Comparison of ENCODE assay signal across 10 mouse cellular contexts in genomic region chr3:51915415-51915814, GRCm38 (mm10).
DNase-seq lines count a peak whose midpoint lies in the region; ATAC-seq lines count a peak whose summit lies in the region.
"Had no signal": no experiment of that assay in that cellular context is flagged by ENCODE, and none has a peak within 500 bp of the region (broad histone marks: within the 10 kb centered on the region; RNA-seq: fewer than 3 reads in every experiment).

No protein-coding gene starts in this region.

- H3K36me3 ChIP-seq in heart, embryonic 15.5 days: no peaks in the 10 kb centered on the region
- peaks cover 6% of the 10 kb centered on the region; the same call in 1 of the 2 replicates for H3K36me3 ChIP-seq in midbrain, embryonic 10.5 days
- no peaks in the 10 kb centered on the region for H3K36me3 ChIP-seq in midbrain, embryonic 14.5 days (ENCODE audit: control insufficient read depth, insufficient read depth, low read length)
- no peaks in the 10 kb centered on the region for H3K36me3 ChIP-seq in intestine, embryonic 14.5 days (ENCODE audit: control insufficient read depth, insufficient read depth, low read length)
- no peaks in the 10 kb centered on the region for H3K36me3 ChIP-seq in stomach, embryonic 16.5 days (ENCODE audit: control insufficient read depth, insufficient read depth, low read length)

- no peak overlapping the region for H3K4me3 ChIP-seq in heart, embryonic 15.5 days
- no peak overlapping the region for H3K4me3 ChIP-seq in midbrain, embryonic 10.5 days
- H3K4me3 ChIP-seq in midbrain, embryonic 14.5 days (replicated peaks; ENCODE audit: low read depth, low read length): no peak overlapping the region
- H3K4me3 ChIP-seq in intestine, embryonic 14.5 days (ENCODE audit: low read depth, low read length): no peak overlapping the region
- H3K4me3 ChIP-seq in stomach, embryonic 16.5 days (replicated peaks; ENCODE audit: low read length): no peak overlapping the region
- H3K4me3 ChIP-seq: erythroblast, embryonic 14.5 days had no signal

- WGBS in heart, embryonic 15.5 days: 66% methylated on average over 1 of the region's 1 CpGs
- 97% methylated on average over 1 of the region's 1 CpGs for WGBS in midbrain, embryonic 10.5 days
- 80% methylated on average over 1 of the region's 1 CpGs for WGBS in midbrain, embryonic 14.5 days
- 65% methylated on average over 1 of the region's 1 CpGs for WGBS in intestine, embryonic 14.5 days
- WGBS in stomach, embryonic 16.5 days: 59% methylated on average over 1 of the region's 1 CpGs

- H3K9ac ChIP-seq in heart, embryonic 15.5 days: no peak overlapping the region
- H3K9ac ChIP-seq in midbrain, embryonic 14.5 days (replicated peaks; ENCODE audit: low read length): no peak overlapping the region
- H3K9ac ChIP-seq in intestine, embryonic 14.5 days (ENCODE audit: low read length): no peak overlapping the region
- peak overlapping the region; percentile 49; the same call in 1 of the 2 replicates for H3K9ac ChIP-seq in stomach, embryonic 16.5 days (ENCODE audit: low read length)

- H3K4me2 ChIP-seq in heart, embryonic 15.5 days: no peak overlapping the region
- no peak overlapping the region for H3K4me2 ChIP-seq in midbrain, embryonic 14.5 days (ENCODE audit: low read length)
- H3K4me2 ChIP-seq in intestine, embryonic 14.5 days (ENCODE audit: low read length): peak overlapping the region; percentile 33
- 0 out of 2 replicates have a peak overlapping the region, but pooled peaks have one; percentile 32 for H3K4me2 ChIP-seq in stomach, embryonic 16.5 days (ENCODE audit: low read depth, low read length)

- DNase-seq in heart, adult 18-20 months: no peak
- DNase-seq in midbrain, embryonic 10.5 days (ENCODE audit: low spot score): no peak
- no peak for DNase-seq in midbrain, embryonic 14.5 days
- DNase-seq in intestine, embryonic 14.5 days (ENCODE audit: low spot score): no peak
- DNase-seq in urinary bladder, adult 2 months (ENCODE audit: low spot score): no peak
- DNase-seq in layer of hippocampus, adult 18-20 months (ENCODE audit: low spot score in 2 of 2): no peak

- peaks cover 34% of the 10 kb centered on the region for H3K4me1 ChIP-seq in heart, embryonic 15.5 days (replicated peaks)
- peaks cover 41% of the 10 kb centered on the region for H3K4me1 ChIP-seq in midbrain, embryonic 10.5 days
- H3K4me1 ChIP-seq in midbrain, embryonic 14.5 days (ENCODE audit: control insufficient read depth, insufficient read depth, low read length): no peaks in the 10 kb centered on the region
- H3K4me1 ChIP-seq in intestine, embryonic 14.5 days (replicated peaks; ENCODE audit: control insufficient read depth, insufficient read depth, low read length): peaks cover 27% of the 10 kb centered on the region
- H3K4me1 ChIP-seq in stomach, embryonic 16.5 days (ENCODE audit: control insufficient read depth, insufficient read depth, low read length): peaks cover 30% of the 10 kb centered on the region

- ATAC-seq in heart, embryonic 15.5 days (replicated peaks; ENCODE audit: insufficient number of reproducible peaks, insufficient read depth, low FRiP score, low read depth): no peak
- no peak for ATAC-seq in midbrain, embryonic 14.5 days (ENCODE audit: low FRiP score, low TSS enrichment)
- ATAC-seq in intestine, embryonic 14.5 days (replicated peaks; ENCODE audit: low FRiP score, low TSS enrichment, low read depth): 0 out of 2 replicates have a peak, but pooled peaks have one; percentile 1
- ATAC-seq in stomach, embryonic 16.5 days (ENCODE audit: insufficient read depth, low FRiP score): no peak

- no peaks in the 10 kb centered on the region for H3K27me3 ChIP-seq in heart, embryonic 15.5 days
- H3K27me3 ChIP-seq in midbrain, embryonic 10.5 days (ENCODE audit: low read depth, poor library complexity, severe bottlenecking): no peaks in the 10 kb centered on the region
- no peaks in the 10 kb centered on the region for H3K27me3 ChIP-seq in midbrain, embryonic 14.5 days (ENCODE audit: control insufficient read depth, insufficient read depth, low read length)
- no peaks in the 10 kb centered on the region for H3K27me3 ChIP-seq in intestine, embryonic 14.5 days (replicated peaks; ENCODE audit: control insufficient read depth, insufficient read depth, low read length)
- no peaks in the 10 kb centered on the region for H3K27me3 ChIP-seq in stomach, embryonic 16.5 days (ENCODE audit: control insufficient read depth, insufficient read depth, low read length)
- H3K27me3 ChIP-seq: megakaryocyte, embryonic 14.5 days had no signal

- H3K9me3 ChIP-seq in heart, embryonic 15.5 days (replicated peaks): no peaks in the 10 kb centered on the region
- H3K9me3 ChIP-seq in midbrain, embryonic 10.5 days (replicated peaks): peaks cover 7% of the 10 kb centered on the region
- H3K9me3 ChIP-seq in midbrain, embryonic 14.5 days (ENCODE audit: control insufficient read depth, low read length): no peaks in the 10 kb centered on the region
- no peaks in the 10 kb centered on the region for H3K9me3 ChIP-seq in intestine, embryonic 14.5 days (ENCODE audit: control insufficient read depth, low read length)
- no peaks in the 10 kb centered on the region; the same call in 1 of the 2 replicates for H3K9me3 ChIP-seq in stomach, embryonic 16.5 days (replicated peaks; ENCODE audit: control insufficient read depth, low read length)

- peak overlapping the region; percentile 82 for H3K27ac ChIP-seq in heart, embryonic 15.5 days
- 0 out of 2 replicates have a peak overlapping the region, but pooled peaks have one; percentile 71 for H3K27ac ChIP-seq in midbrain, embryonic 10.5 days (replicated peaks)
- no peak overlapping the region for H3K27ac ChIP-seq in midbrain, embryonic 14.5 days (replicated peaks; ENCODE audit: low read depth, low read length)
- peak overlapping the region; percentile 90 for H3K27ac ChIP-seq in intestine, embryonic 14.5 days (ENCODE audit: low read depth)
- peak overlapping the region; percentile 94 for H3K27ac ChIP-seq in stomach, embryonic 16.5 days (ENCODE audit: low read length)

Comparison
In these comparisons a context has a peak if more than half of its experiments do, and no peak if none do; other contexts are left out.
1. H3K4me2 ChIP-seq: peak in intestine, embryonic 14.5 days (single experiment) and stomach, embryonic 16.5 days (single experiment); none in heart, embryonic 15.5 days (single experiment) and midbrain, embryonic 14.5 days (single experiment).